Mouse (Mus musculus) liver, postnatal 0 days (tissue): ENCODE data around the gene 4933425L06Rik. TPM values are rescaled to one million over a fixed set of nuclear protein-coding genes. Genes with fewer than 3 reads are reported as not detected.

Experiments
- ATAC-seq: fragments of 200-750 bp; cut with Nextera tagmentation; 2 replicates; pipeline ENCODE4 v1.8.0; 2017; ENCODE audit warnings: mild to moderate bottlenecking, moderate library complexity
- DNase-seq: peaks from one replicate; pipeline ENCODE4 v3.0.0-alpha.2; 2016
- H3K27ac ChIP-seq: fragments of 300-500 bp; sonication (generic); 2 replicates; pipeline ENCODE4 v1.5.1; 2014; ENCODE audit warnings: antibody characterized with exemption, moderate library complexity, mild to moderate bottlenecking, low read depth
- H3K27me3 ChIP-seq: fragments of 300-500 bp; sonication (generic); 2 replicates; pipeline ENCODE4 v1.6.1; 2014; ENCODE audit warnings: low read length, control low read depth, mixed read lengths; ENCODE audit not compliant: insufficient read depth
- H3K36me3 ChIP-seq: fragments of 300-500 bp; sonication (generic); replicated peaks from 2 replicates; pipeline ENCODE4 v1.6.1; 2014; ENCODE audit warnings: mild to moderate bottlenecking, control low read depth, low read length, moderate library complexity, mixed read lengths; ENCODE audit not compliant: insufficient read depth
- H3K4me1 ChIP-seq: fragments of 300-500 bp; sonication (generic); 2 replicates; pipeline ENCODE4 v1.6.1; 2014; ENCODE audit warnings: antibody characterized with exemption, mild to moderate bottlenecking, control low read depth; ENCODE audit not compliant: insufficient read depth
- H3K4me2 ChIP-seq: fragments of 300-500 bp; sonication (generic); 2 replicates; pipeline ENCODE4 v1.6.1; 2014; ENCODE audit warnings: low read depth, mild to moderate bottlenecking, low read length, moderate library complexity, mixed read lengths
- H3K4me3 ChIP-seq: fragments of 300-500 bp; sonication (generic); 2 replicates; pipeline ENCODE4 v1.5.1; 2014; ENCODE audit warnings: low read depth, low read length
- H3K9ac ChIP-seq: fragments of 300-500 bp; sonication (generic); replicated peaks from 2 replicates; pipeline ENCODE4 v1.6.1; 2014; ENCODE audit warnings: mild to moderate bottlenecking, moderate library complexity
- H3K9me3 ChIP-seq: fragments of 300-500 bp; sonication (generic); 2 replicates; pipeline ENCODE4 v1.6.1; 2016; ENCODE audit warnings: mild to moderate bottlenecking, control low read depth, low read length, mixed read lengths
- CTCF ChIP-seq: sonication (generic); IDR thresholded peaks from 2 replicates; pipeline ENCODE4 v1.5.1; 2016; ENCODE audit warnings: antibody characterized with exemption, low read depth
- EP300 ChIP-seq: IDR thresholded peaks from 2 replicates; pipeline ENCODE4 v1.6.1; 2016; ENCODE audit warnings: antibody characterized with exemption, low read depth, mild to moderate bottlenecking
- WGBS: fragments of 180-500 bp; shearing (Covaris S2); extraction: QIAGEN DNeasy Blood & Tissue Kit; methylation state at CpG from one replicate; pipeline ENCODE4 v1.1.7; 2014; ENCODE audit not compliant: insufficient replicate concordance; 5-methylcytosine and 5-hydroxymethylcytosine counted together
- polyA plus RNA-seq: library from polyadenylated mRNA; unstranded; fragments of >200 nt; fragmentation: Nextera tagmentation; extraction: Ambion mirVana; gene quantifications from 2 replicates; pipeline ENCODE4 v1.2.1, GENCODE M21; 2015

4933425L06Rik gene
- polyA plus RNA-seq, 1 experiment from 2014 or later = not detected

- ATAC-seq = no peak
- no peak for DNase-seq
- Histone ChIP-seq H3K4me3 (peak overlapping the region; percentile 65), H3K9ac (no peak overlapping the region), H3K36me3 (no peaks in the 10 kb centered on the region), H3K4me1 (peaks cover 7% of the 10 kb centered on the region; the same call in 1 of the 2 replicates), H3K27me3 (peaks cover 41% of the 10 kb centered on the region), H3K9me3 (no peaks in the 10 kb centered on the region), H3K27ac (no peak overlapping the region), H3K4me2 (peak overlapping the region; percentile 90)
- 3% methylated on average over 12 of the region's 12 CpGs for WGBS
- TF ChIP-seq EP300 (no peak), CTCF (no peak)
Measured at GRCm38 (mm10) chr13:105053618-105054017, 28.3 kb upstream of the 4933425L06Rik start.

GRCm38 (mm10) chr13:105054181-105054940, 27.6 kb upstream of the 4933425L06Rik start, which contains the start of gene Rgs7bp:
Rgs7bp (minus strand) TSS chr13:105054930.
- Histone ChIP-seq H3K9me3 (no peaks in the 10 kb centered on the region), H3K27me3 (peaks cover 41% of the 10 kb centered on the region), H3K36me3 (no peaks in the 10 kb centered on the region), H3K4me3 (peak within 1 kb of the TSS; percentile 65), H3K4me2 (peak within 1 kb of the TSS; percentile 90), H3K4me1 (peaks cover 7% of the 10 kb centered on the region; the same call in 1 of the 2 replicates), H3K9ac (peak within 1 kb of the TSS; percentile 30; the same call in 1 of the 2 replicates), H3K27ac (peak within 1 kb of the TSS; percentile 34; the same call in 1 of the 2 replicates)
- no peak for TF ChIP-seq EP300
- no peak for TF ChIP-seq CTCF
- WGBS = under 1% methylated on average over 72 of the region's 75 CpGs
- ATAC-seq = peak; percentile 75
- peak; percentile 57 for DNase-seq

GRCm38 (mm10) chr13:105054941-105055309, 27.0 kb upstream of the 4933425L06Rik start:
- Histone ChIP-seq H3K36me3 (no peaks in the 10 kb centered on the region), H3K27me3 (peaks cover 41% of the 10 kb centered on the region), H3K27ac (0 out of 2 replicates have a peak overlapping the region, but pooled peaks have one; percentile 11), H3K9me3 (no peaks in the 10 kb centered on the region), H3K4me3 (peak overlapping the region; percentile 65), H3K9ac (0 out of 2 replicates have a peak overlapping the region, but pooled peaks have one; percentile 30), H3K4me1 (peaks cover 7% of the 10 kb centered on the region; the same call in 1 of the 2 replicates), H3K4me2 (peak overlapping the region; percentile 90)
- peak; percentile 29; the same call in 1 of the 2 replicates for ATAC-seq
- TF ChIP-seq CTCF (no peak), EP300 (no peak)
- no peak for DNase-seq
- WGBS = 2% methylated on average over 8 of the region's 8 CpGs

GRCm38 (mm10) chr13:105055374-105055773, 26.5 kb upstream of the 4933425L06Rik start:
- peak overlapping the region; percentile 65 for H3K4me3 ChIP-seq
- peaks cover 7% of the 10 kb centered on the region; the same call in 1 of the 2 replicates for H3K4me1 ChIP-seq
- no peak for ATAC-seq
- TF ChIP-seq EP300 (no peak), CTCF (no peak)
- 13% methylated on average over 5 of the region's 5 CpGs for WGBS
- H3K27me3 ChIP-seq = peaks cover 41% of the 10 kb centered on the region
- no peak overlapping the region for H3K9ac ChIP-seq
- H3K36me3 ChIP-seq = no peaks in the 10 kb centered on the region
- peak; percentile 20 for DNase-seq
- no peaks in the 10 kb centered on the region for H3K9me3 ChIP-seq
- peak overlapping the region; percentile 90 for H3K4me2 ChIP-seq
- H3K27ac ChIP-seq = 0 out of 2 replicates have a peak overlapping the region, but pooled peaks have one; percentile 11

GRCm38 (mm10) chr13:105066119-105066518, 15.8 kb upstream of the 4933425L06Rik start:
- no peaks in the 10 kb centered on the region for H3K36me3 ChIP-seq
- no peak overlapping the region for H3K4me2 ChIP-seq
- H3K4me1 ChIP-seq = no peaks in the 10 kb centered on the region
- no peaks in the 10 kb centered on the region for H3K27me3 ChIP-seq
- H3K9ac ChIP-seq = no peak overlapping the region
- ATAC-seq (no peak), DNase-seq (no peak)
- no peaks in the 10 kb centered on the region for H3K9me3 ChIP-seq
- TF ChIP-seq EP300 (no peak), CTCF (no peak)
- H3K4me3 ChIP-seq = no peak overlapping the region
- no peak overlapping the region for H3K27ac ChIP-seq

GRCm38 (mm10) chr13:105066890-105067845, 14.8 kb upstream of the 4933425L06Rik start:
- no peak for DNase-seq
- 42% methylated on average over 7 of the region's 7 CpGs for WGBS
- H3K27ac ChIP-seq = no peak overlapping the region
- no peak for TF ChIP-seq CTCF
- no peak for TF ChIP-seq EP300
- no peak overlapping the region for H3K4me2 ChIP-seq
- no peaks in the 10 kb centered on the region for H3K4me1 ChIP-seq
- H3K9ac ChIP-seq = no peak overlapping the region
- H3K9me3 ChIP-seq = no peaks in the 10 kb centered on the region
- H3K27me3 ChIP-seq = no peaks in the 10 kb centered on the region
- ATAC-seq = no peak
- no peak overlapping the region for H3K4me3 ChIP-seq
- no peaks in the 10 kb centered on the region for H3K36me3 ChIP-seq
